Mouse (Mus musculus) ES-Bruce4 (cell line): Measurements from ENCODE around the gene Mfge8. TPM values are rescaled to one million over a fixed set of nuclear protein-coding genes. Genes with fewer than 3 reads are reported as not detected.

Experiments
- H3K27ac ChIP-seq: 2 replicates; pipeline ENCODE4 v1.5.1; 2012; ENCODE audit warnings: low read length, inconsistent platforms; ENCODE audit not compliant: insufficient read depth
- H3K27me3 ChIP-seq: 2 replicates; pipeline ENCODE4 v1.6.1; 2012; ENCODE audit warnings: mild to moderate bottlenecking, low read length, inconsistent platforms; ENCODE audit not compliant: control insufficient read depth, poor library complexity, insufficient read depth, severe bottlenecking
- H3K36me3 ChIP-seq: 2 replicates; pipeline ENCODE4 v1.6.1; 2012; ENCODE audit warnings: inconsistent platforms, mild to moderate bottlenecking, low read length, moderate library complexity; ENCODE audit not compliant: control insufficient read depth, poor library complexity, insufficient read depth, severe bottlenecking
- H3K4me1 ChIP-seq: one replicate; pipeline ENCODE4 v1.8.1; 2011; ENCODE audit warnings: low read length; ENCODE audit not compliant: control insufficient read depth, insufficient read depth
- H3K4me3 ChIP-seq: 2 replicates; pipeline ENCODE4 v1.5.1; 2011; ENCODE audit warnings: low read depth, mild to moderate bottlenecking, low read length
- H3K9ac ChIP-seq: 2 replicates; pipeline ENCODE4 v1.6.1; 2012; ENCODE audit warnings: low read depth, mild to moderate bottlenecking, inconsistent platforms; ENCODE audit not compliant: poor library complexity, severe bottlenecking
- H3K9me3 ChIP-seq: replicated peaks from 2 replicates; pipeline ENCODE4 v1.6.1; 2012; ENCODE audit warnings: mild to moderate bottlenecking, low read length, inconsistent platforms; ENCODE audit not compliant: control insufficient read depth, poor library complexity, insufficient read depth, severe bottlenecking
- CTCF ChIP-seq: IDR thresholded peaks from one replicate; pipeline ENCODE4 v1.8.1; 2011; ENCODE audit warnings: low read depth, low read length
- EP300 ChIP-seq: IDR thresholded peaks from 2 replicates; pipeline ENCODE4 v1.6.1; 2011; ENCODE audit warnings: low read depth, low read length; ENCODE audit not compliant: insufficient read depth
- POLR2A ChIP-seq: IDR thresholded peaks from one replicate; pipeline ENCODE4 v1.8.1; 2011; ENCODE audit warnings: low read length; ENCODE audit not compliant: insufficient read depth
- polyA plus RNA-seq: library from polyadenylated mRNA; stranded (reverse); fragments of >200 nt; gene quantifications from 2 replicates; pipeline ENCODE4 v1.2.4, GENCODE M21; 2011; ENCODE audit warnings: low read depth; ENCODE audit not compliant: missing spikeins, insufficient read depth, insufficient read length

The Mfge8 gene
- 148 and 151 TPM in 2 replicates for polyA plus RNA-seq

GRCm38 (mm10) chr7:79148711-79149266 lies at the start of gene Mfge8:
Mfge8 (minus strand) TSS chr7:79149060.
- H3K4me3 ChIP-seq = peak within 1 kb of the TSS; percentile 78
- peak within 1 kb of the TSS; percentile 34 for H3K9ac ChIP-seq
- H3K27ac ChIP-seq = peak within 1 kb of the TSS; percentile 23; the same call in 1 of the 2 replicates
- TF ChIP-seq POLR2A (peak; percentile 84), EP300 (peak; percentile 77), CTCF (no peak)
- peaks cover 3% of the 10 kb centered on the region for H3K4me1 ChIP-seq
- no peaks in the 10 kb centered on the region for H3K27me3 ChIP-seq
- H3K9me3 ChIP-seq = no peaks in the 10 kb centered on the region
- H3K36me3 ChIP-seq = peaks cover 9% of the 10 kb centered on the region; the same call in 1 of the 2 replicates

- peaks cover under 1% of the 10 kb centered on the region for H3K4me1 ChIP-seq
- H3K27ac ChIP-seq = no peak overlapping the region
- H3K9me3 ChIP-seq = no peaks in the 10 kb centered on the region
- no peak for TF ChIP-seq EP300
- TF ChIP-seq CTCF = no peak
- no peak for TF ChIP-seq POLR2A
- peak overlapping the region; percentile 26; the same call in 1 of the 2 replicates for H3K9ac ChIP-seq
- 0 out of 2 replicates have a peak overlapping the region, but pooled peaks have one; percentile 10 for H3K4me3 ChIP-seq
- H3K36me3 ChIP-seq = no peaks in the 10 kb centered on the region
- H3K27me3 ChIP-seq = no peaks in the 10 kb centered on the region
These were observed 45.9 kb upstream of the Mfge8 start for GRCm38 (mm10) chr7:79194560-79195413.

- Histone ChIP-seq H3K4me3 (no peak overlapping the region), H3K9me3 (no peaks in the 10 kb centered on the region), H3K4me1 (peaks cover 1% of the 10 kb centered on the region), H3K36me3 (no peaks in the 10 kb centered on the region), H3K27me3 (no peaks in the 10 kb centered on the region), H3K9ac (no peak overlapping the region), H3K27ac (no peak overlapping the region)
- TF ChIP-seq POLR2A = no peak
- TF ChIP-seq CTCF = no peak
- TF ChIP-seq EP300 = no peak
These were observed 45.1 kb upstream of the Mfge8 start for GRCm38 (mm10) chr7:79193936-79194335.

GRCm38 (mm10) chr7:79191501-79191900 lies 42.6 kb upstream of the Mfge8 start:
- Histone ChIP-seq H3K4me1 (peaks cover 3% of the 10 kb centered on the region), H3K36me3 (no peaks in the 10 kb centered on the region), H3K9ac (no peak overlapping the region), H3K27me3 (no peaks in the 10 kb centered on the region), H3K27ac (no peak overlapping the region), H3K4me3 (no peak overlapping the region), H3K9me3 (no peaks in the 10 kb centered on the region)
- TF ChIP-seq POLR2A (no peak), CTCF (no peak), EP300 (no peak)

- TF ChIP-seq EP300 (no peak), CTCF (no peak), POLR2A (no peak)
- H3K27ac ChIP-seq = no peak overlapping the region
- no peaks in the 10 kb centered on the region for H3K36me3 ChIP-seq
- H3K27me3 ChIP-seq = no peaks in the 10 kb centered on the region
- no peak overlapping the region for H3K4me3 ChIP-seq
- H3K9me3 ChIP-seq = no peaks in the 10 kb centered on the region
- H3K9ac ChIP-seq = no peak overlapping the region
- peaks cover 3% of the 10 kb centered on the region for H3K4me1 ChIP-seq
These were observed 41.7 kb upstream of the Mfge8 start for GRCm38 (mm10) chr7:79190592-79190991.

GRCm38 (mm10) chr7:79189211-79189610 lies 40.4 kb upstream of the Mfge8 start:
- H3K9ac ChIP-seq = no peak overlapping the region; the same call in 1 of the 2 replicates
- no peaks in the 10 kb centered on the region for H3K9me3 ChIP-seq
- TF ChIP-seq POLR2A (no peak), EP300 (no peak), CTCF (no peak)
- peaks cover 4% of the 10 kb centered on the region for H3K4me1 ChIP-seq
- no peaks in the 10 kb centered on the region for H3K27me3 ChIP-seq
- H3K4me3 ChIP-seq = no peak overlapping the region
- H3K27ac ChIP-seq = peak overlapping the region; percentile 18; the same call in 1 of the 2 replicates
- H3K36me3 ChIP-seq = no peaks in the 10 kb centered on the region
